Mouse (Mus musculus) ES-Bruce4 (cell line): ENCODE data around the gene Gabrb2.

Experiments
- CTCF ChIP-seq: IDR thresholded peaks from one replicate; pipeline ENCODE4 v1.8.1; 2011; ENCODE audit warnings: low read depth, low read length
- EP300 ChIP-seq: IDR thresholded peaks from 2 replicates; pipeline ENCODE4 v1.6.1; 2011; ENCODE audit warnings: low read depth, low read length; ENCODE audit not compliant: insufficient read depth
- POLR2A ChIP-seq: IDR thresholded peaks from one replicate; pipeline ENCODE4 v1.8.1; 2011; ENCODE audit warnings: low read length; ENCODE audit not compliant: insufficient read depth

GRCm38 (mm10) chr11:42468381-42468780, 48.8 kb downstream of the Gabrb2 start:
- TF ChIP-seq EP300 = no peak
- no peak for TF ChIP-seq POLR2A
- TF ChIP-seq CTCF = no peak
